Mouse (Mus musculus) kidney, adult 18-20 months (tissue): ENCODE results near the gene Mettl16.
"Not testable (repeated sequence)": the region's sequence is repeated elsewhere in the genome, so short reads cannot be mapped to it uniquely, and the experiment has no call there.

ENCODE experiments used
- DNase-seq: peaks from one replicate; pipeline ENCODE4 v3.0.0; 2021

The Mettl16 gene

GRCm38 (mm10) chr11:74792874-74793273 lies 22.2 kb downstream of the Mettl16 start:
- DNase-seq: no peak

DNA sequence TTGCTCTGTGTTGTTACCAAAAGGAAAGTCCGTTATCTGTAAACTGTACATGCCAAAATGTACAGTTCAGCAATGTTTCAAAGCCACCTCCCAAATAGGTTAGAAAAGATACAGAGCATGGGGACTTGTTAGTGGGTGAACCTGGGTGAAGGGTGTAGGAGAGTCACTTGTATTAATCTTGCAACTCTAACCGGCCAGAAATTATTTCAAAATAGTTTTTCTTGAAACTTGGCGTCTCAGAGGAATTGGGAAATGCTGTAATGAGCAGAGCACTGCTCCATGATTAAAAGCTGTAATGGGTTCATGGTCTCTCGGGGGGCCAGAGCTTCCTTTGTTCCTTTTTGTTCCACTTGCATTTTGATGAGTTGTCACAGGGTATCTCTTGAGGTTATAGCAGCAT lies 30.0 kb downstream of the Mettl16 start:
- DNase-seq: no peak

GRCm38 (mm10) chr11:74804081-74804627 lies 33.5 kb downstream of the Mettl16 start:
- no peak for DNase-seq

DNA sequence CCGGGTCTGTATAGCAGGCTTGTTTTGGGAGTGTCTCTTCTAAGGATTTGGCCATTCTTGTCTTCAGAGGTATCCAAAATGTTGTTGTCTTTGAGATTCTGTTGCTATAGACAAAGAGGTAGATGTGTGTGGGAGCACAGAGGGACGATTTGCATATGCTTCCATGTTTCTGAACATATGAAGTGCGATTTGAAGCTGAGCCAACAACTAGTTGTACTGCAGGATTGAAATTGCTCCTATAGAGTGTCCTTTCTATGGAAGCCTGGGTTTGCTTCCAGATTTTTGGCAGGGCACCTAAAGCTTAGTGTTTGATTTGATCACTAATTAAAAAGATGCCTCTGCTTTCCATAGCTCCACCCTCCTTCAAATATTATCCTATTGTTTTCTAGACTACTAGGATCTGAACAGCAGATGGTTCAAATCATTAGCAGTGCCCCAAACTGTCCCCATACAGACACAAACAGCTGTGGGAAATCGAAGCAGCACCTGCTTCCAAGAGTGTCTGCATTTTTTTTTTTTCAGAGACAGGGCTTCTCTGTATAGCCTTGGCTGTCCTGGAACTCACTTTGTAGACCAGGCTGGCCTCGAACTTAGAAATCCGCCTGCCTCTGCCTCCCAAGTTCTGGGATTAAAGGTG lies 36.7 kb downstream of the Mettl16 start:
- no peak for DNase-seq

DNA sequence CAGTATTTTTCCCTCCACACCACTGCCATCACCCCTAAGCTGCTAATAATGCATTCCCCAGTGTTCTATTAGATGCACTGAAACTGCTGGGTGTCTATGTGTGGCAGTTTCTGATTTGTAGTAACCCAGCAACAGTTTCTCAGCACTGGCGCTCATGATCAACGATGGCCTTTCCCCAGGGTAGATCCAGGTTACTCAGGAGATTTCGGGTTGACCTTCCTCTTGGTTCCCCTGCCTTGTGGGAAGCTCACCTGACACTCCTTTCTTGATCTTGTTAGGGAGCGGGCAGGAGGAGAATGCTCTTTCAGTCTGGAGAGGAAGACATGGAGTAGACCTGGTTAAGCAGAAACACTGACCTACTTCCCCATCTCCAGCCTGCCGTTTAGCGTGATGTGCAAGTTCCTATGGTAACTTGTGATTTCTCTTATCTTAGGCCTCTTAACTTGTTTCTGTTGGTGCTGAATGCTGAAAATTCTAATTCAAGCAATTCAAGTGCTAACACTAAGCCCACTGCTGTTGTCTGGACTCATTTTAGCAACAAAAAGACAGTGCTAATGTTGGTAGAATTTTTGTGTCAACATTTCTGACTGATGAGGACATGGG lies 37.7 kb downstream of the Mettl16 start:
- DNase-seq: no peak

DNA sequence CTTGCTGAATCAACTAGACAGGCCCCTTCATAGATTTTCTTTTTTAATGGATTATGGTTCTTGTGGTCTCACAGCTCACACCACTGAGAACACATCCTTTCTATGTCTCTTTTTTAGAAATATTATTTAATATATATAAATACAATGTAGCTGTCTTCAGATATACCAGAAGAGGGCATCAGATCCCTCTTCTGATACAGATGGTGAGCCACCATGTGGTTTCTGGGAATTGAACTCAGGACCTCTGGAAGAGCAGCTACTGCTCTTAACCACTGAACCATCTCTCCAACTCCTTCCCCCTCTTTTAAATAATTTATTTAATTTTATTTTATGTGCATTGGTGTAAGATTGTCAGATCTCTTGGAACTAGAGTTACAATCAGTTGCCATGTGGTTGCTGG lies 39.5 kb downstream of the Mettl16 start:
- DNase-seq: no peak

GRCm38 (mm10) chr11:74811027-74811426 lies 40.4 kb downstream of the Mettl16 start:
- not testable (repeated sequence) for DNase-seq

- no peak for DNase-seq
Measured at GRCm38 (mm10) chr11:74811538-74811937, 40.9 kb downstream of the Mettl16 start.

GRCm38 (mm10) chr11:74815795-74816194 lies 45.2 kb downstream of the Mettl16 start:
- no peak for DNase-seq

DNA sequence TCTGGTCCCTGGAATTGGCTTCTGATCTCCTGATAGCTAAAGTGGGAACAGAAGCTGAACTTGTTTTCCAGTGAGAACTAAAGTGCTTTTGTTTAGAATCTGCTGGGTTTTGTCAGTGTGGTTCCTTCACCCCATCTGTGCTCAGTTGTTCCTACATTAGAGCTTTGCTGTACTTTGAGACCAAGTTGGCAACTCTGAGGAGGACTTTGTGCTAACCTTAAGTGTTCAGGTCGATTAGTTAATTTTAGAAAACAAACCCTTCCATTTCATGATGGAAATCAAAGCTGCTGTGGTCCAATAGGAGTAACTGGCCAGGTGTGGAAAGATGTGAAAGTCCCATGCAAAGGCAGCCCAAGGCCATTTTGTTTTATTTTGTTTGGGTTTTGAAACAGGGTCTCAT lies 50.3 kb downstream of the Mettl16 start:
- no peak for DNase-seq

- peak; percentile 53 for DNase-seq
Measured at GRCm38 (mm10) chr11:74821463-74821862, 50.8 kb downstream of the Mettl16 start.

GRCm38 (mm10) chr11:74822746-74823440 lies 52.3 kb downstream of the Mettl16 start:
- DNase-seq: peak; percentile 69

- DNase-seq: no peak
Measured at GRCm38 (mm10) chr11:74826151-74826550, 55.5 kb downstream of the Mettl16 start.

DNA sequence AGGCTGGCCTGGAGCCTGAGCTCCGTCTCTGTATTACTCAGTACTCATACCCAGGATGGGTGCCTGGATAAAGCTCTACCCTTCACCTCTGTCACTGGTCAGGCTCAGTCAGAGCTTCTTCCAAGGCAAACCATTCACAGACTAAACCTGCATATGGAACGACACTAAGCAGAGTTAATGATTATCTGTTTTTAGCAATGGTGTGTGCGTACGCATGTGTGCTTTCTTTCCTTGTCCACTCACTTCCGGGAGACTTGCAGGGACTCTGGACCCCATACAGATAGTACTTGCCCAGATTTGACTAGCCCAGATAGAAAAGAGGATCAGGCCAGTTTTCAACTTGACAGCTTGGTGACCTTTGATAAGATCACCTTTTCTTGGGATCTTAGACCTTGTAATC lies 56.1 kb downstream of the Mettl16 start:
- no peak for DNase-seq

DNA sequence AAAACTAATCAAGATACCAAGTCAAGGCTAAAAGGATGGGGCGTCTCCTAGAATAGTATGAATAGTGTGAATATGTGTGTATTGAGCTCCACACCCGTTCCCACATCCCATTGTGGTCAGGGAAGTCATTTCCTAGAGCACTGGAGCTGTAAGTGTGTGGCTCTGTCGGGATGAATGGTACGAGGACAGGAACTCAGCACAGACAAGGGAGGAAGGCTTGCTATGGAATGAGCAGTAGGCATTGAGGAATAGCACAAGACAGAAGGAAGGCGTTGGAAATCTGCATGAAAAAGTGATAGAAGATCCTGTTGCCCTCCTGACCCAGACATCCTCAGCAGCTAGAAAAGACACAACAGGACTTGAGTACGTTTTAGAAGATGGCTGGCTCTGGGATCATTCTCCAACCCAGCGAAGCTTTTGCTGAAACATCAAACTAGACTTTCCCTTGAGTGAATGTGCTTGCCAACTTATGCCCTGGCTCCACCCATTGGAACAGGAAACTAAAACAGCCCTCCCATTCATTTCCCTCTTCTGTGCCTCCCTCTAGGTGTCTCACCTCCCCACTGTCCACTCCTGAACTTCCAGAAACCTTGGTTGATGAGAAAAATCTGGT lies 57.3 kb downstream of the Mettl16 start:
- DNase-seq: peak; percentile 29

GRCm38 (mm10) chr11:74828404-74828931 lies 57.8 kb downstream of the Mettl16 start:
- DNase-seq: no peak

- DNase-seq: no peak
Measured at GRCm38 (mm10) chr11:74828965-74829550, 58.4 kb downstream of the Mettl16 start.

DNA sequence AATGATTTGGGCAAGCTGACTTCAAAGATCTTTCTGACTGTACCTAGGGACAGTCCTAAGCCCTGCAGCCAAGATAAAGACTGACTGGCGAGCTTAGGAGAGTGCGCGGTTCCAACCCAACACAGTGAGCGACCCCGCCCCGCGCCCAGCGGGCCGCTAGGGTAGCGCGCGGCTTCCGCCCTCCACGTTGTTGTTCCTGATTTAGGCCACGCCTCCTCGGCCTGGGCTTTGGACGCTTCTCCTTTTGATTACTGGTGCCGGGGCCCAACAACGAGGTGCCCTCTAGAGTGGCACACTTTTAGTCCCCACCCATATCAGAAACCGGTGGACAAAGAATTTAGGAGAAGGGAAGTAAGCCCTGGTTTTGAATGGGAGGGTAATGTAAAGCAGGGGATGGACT lies 59.2 kb downstream of the Mettl16 start:
- peak; percentile 85 for DNase-seq

- DNase-seq: peak; percentile 99
Measured at GRCm38 (mm10) chr11:74830256-74831161, 59.9 kb downstream of the Mettl16 start, which contains the start of gene Mnt. Mnt (plus strand) TSS chr11:74830920.

DNA sequence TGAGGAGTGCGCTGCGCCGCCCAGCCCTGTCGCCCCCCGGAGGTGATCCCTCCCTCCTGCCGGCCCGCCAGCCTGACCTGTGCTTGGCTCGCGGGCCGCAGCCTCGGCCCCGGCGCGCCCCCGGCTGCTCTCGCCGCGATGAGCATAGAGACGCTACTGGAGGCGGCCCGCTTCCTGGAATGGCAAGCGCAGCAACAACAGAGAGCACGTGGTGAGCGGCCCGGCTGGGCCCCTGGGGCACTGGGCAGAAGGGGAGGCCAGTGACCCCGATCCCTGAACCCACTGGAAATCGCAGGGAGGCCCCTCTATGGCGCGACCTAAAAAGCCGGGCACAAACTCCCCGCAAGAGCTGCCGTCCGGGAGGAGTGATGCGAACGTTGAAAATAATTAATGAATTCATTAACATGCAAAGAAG lies 60.6 kb downstream of the Mettl16 start:
- peak; percentile 71 for DNase-seq

GRCm38 (mm10) chr11:74831606-74832451 lies 61.2 kb downstream of the Mettl16 start:
- peak; percentile 100 for DNase-seq
